Mouse (Mus musculus) bone marrow macrophage, adult 2 months (primary cell): ENCODE measurements at regions not wholly inside any gene's neighbourhood (a gene's known extent, or its start where the extent isn't known, plus 50 kb on each side); places are given as distances from the start of the nearest gene placed in this dataset.

Experiments used
- H3K27ac ChIP-seq: 2 replicates; pipeline ENCODE4 v1.5.1; 2012; ENCODE audit warnings: low read depth, low read length; ENCODE audit not compliant: insufficient read depth
- H3K4me1 ChIP-seq: 2 replicates; pipeline ENCODE4 v1.6.1; 2012; ENCODE audit warnings: low read length; ENCODE audit not compliant: control insufficient read depth, insufficient read depth
- H3K4me3 ChIP-seq: 2 replicates; pipeline ENCODE4 v1.5.1; 2012; ENCODE audit warnings: mild to moderate bottlenecking, low read length, moderate library complexity; ENCODE audit not compliant: insufficient read depth
- CTCF ChIP-seq: IDR thresholded peaks from 2 replicates; pipeline ENCODE4 v1.5.1; 2012; ENCODE audit warnings: low read depth, mild to moderate bottlenecking, low read length, moderate library complexity
- POLR2A ChIP-seq: IDR thresholded peaks from 2 replicates; pipeline ENCODE4 v1.6.1; 2012; ENCODE audit warnings: mild to moderate bottlenecking, low read depth, low read length, borderline replicate concordance

DNA sequence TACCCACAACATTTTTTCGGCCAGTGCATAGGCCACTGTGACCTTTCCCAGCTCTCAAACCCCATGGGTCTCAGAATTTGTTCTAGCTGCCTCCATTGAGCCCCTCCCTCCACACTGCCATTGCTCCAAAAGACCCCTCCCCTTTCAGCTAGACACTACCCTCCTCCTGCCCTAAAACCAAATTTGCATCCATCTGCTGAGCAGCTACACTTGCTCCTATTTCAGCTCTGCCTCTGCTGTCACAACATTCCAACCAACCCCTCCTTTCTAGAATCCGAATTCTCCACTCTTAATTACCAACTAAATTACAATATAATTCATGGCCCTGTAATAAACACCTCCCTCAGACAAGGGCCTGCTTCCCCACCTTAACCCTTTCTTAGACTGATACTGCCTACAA, 262.3 kb downstream of the Gm28710 start:
- Histone ChIP-seq H3K4me1 (no peaks in the 10 kb centered on the region), H3K4me3 (no peak overlapping the region), H3K27ac (no peak overlapping the region)
- TF ChIP-seq CTCF (no peak), POLR2A (no peak)

DNA sequence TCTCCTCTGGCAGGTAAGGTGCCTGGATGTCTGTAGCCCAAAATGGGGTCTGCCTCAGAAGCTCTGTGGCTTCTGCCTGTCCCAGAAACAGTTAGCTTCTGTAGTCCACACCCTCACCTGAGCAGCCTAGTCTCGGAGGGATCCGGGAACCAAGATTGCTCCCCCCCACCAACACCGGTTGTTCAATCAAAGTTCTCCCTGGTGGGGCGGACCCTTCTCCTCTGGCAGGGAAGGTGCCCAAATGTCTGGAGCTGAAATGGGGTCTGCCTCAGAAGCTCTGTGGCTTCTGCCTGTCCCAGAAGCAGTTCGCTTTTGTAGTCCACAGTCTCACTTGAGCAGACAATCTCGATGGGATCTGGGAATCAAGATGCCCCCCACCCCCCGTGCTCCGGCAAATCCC, 273.0 kb downstream of the Gm28710 start:
- Histone ChIP-seq H3K4me3 (no peak overlapping the region), H3K4me1 (no peaks in the 10 kb centered on the region), H3K27ac (no peak overlapping the region)
- TF ChIP-seq POLR2A, result no peak
- TF ChIP-seq CTCF, result no peak

DNA sequence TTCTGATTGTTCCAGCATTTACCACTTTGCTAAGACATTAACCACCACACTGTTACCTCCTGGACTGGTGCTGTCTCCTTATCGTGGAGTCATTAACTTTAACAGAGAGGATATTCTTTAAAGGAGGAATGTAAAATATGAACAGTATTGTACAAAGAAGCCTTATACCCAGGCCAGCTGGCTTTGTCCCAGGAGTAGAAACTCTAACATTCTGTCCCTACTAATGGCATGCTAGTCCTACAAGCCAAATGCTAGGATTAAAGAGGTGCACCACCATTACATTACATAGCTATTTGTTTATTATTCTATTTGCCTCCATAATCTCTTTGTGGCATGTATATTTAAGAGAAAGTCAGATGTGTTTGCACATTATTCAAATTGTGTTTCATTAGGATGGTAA, 288.8 kb downstream of the Gm28710 start:
- TF ChIP-seq POLR2A (no peak), CTCF (no peak)
- Histone ChIP-seq H3K27ac (no peak overlapping the region), H3K4me1 (no peaks in the 10 kb centered on the region), H3K4me3 (no peak overlapping the region)

DNA sequence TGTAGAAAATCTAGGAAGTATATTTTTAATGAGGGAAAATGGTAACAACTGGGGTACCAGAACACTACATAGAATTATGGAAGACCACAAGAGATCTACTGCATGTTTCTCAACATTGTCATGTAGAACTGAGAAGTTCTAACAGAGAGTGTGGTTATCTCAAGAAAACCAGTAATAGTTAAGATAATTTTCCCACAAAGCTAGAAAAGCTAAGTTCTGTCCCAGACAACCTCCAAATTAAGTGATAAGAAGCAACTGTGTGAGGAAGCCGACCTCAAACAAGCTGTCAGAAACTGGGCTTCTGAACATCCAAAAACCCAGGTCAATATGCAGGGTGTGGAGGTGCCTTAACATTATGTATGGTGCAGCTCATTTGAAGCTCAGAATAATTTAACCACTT, 261.4 kb upstream of the Speer4f2 start:
- no peak overlapping the region for H3K27ac ChIP-seq
- H3K4me3 ChIP-seq, result no peak overlapping the region
- H3K4me1 ChIP-seq, result no peaks in the 10 kb centered on the region
- no peak for TF ChIP-seq CTCF
- no peak for TF ChIP-seq POLR2A

DNA sequence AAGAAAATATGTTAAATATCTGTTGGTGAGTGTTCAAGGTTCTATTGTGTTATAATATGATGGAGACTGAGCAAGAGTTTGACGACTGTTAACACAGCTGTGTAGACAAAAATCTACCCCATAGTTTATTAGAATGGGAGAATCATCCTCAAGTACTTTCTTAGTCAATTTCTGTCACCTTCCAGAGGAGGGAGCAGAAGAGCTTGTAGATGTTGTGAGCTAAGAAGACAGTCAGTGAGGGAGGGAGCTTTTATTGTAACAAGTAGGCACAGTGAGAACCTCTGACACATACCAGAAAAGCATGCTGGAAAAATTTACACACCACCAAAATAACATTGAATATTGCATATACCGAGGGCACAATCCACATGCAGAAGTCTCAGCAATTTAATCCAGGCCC, 261.0 kb upstream of the Speer4f2 start:
- H3K27ac ChIP-seq, result no peak overlapping the region
- H3K4me3 ChIP-seq, result no peak overlapping the region
- no peaks in the 10 kb centered on the region for H3K4me1 ChIP-seq
- no peak for TF ChIP-seq CTCF
- TF ChIP-seq POLR2A, result no peak

DNA sequence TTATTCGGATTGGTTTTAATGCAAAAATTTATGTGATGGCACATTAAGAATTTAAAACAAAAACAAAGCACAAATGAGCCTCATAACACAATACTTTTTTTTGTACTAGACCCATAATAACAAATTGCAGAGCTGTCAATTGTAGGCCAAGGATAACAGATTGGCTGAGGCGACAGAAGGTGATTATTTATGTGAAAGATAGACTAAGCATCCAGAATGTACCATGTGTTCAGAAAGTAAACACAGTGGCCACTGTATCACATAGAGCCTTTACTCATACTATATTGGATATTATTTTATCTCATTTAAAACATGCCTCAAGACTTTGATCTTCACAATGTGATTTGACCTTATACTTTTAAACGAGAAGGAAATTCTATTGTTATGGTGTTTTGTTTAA, 257.9 kb upstream of the Speer4f2 start:
- Histone ChIP-seq H3K27ac (no peak overlapping the region), H3K4me3 (no peak overlapping the region), H3K4me1 (no peaks in the 10 kb centered on the region)
- no peak for TF ChIP-seq POLR2A
- no peak for TF ChIP-seq CTCF

DNA sequence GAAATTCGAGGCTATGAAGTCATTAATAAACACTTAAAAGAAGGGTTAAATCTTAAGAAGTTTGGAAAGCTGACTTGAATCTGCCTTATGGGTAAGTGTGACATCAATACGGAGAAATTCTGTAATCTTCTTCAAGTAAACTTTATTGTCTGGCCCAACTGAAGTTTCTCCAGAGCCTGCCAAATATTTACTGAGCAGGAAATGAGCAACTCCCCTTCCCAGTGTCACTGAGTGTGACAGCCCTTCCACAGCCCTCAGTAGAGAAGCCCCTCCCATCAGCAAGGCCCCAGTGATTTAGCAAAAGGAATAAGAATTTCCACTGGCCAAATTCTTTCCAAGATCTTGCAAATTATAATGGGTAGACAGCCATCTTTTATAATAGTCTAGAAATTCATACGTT, 256.9 kb upstream of the Speer4f2 start:
- TF ChIP-seq CTCF, result no peak
- no peak for TF ChIP-seq POLR2A
- H3K4me3 ChIP-seq, result no peak overlapping the region
- no peaks in the 10 kb centered on the region for H3K4me1 ChIP-seq
- no peak overlapping the region for H3K27ac ChIP-seq

DNA sequence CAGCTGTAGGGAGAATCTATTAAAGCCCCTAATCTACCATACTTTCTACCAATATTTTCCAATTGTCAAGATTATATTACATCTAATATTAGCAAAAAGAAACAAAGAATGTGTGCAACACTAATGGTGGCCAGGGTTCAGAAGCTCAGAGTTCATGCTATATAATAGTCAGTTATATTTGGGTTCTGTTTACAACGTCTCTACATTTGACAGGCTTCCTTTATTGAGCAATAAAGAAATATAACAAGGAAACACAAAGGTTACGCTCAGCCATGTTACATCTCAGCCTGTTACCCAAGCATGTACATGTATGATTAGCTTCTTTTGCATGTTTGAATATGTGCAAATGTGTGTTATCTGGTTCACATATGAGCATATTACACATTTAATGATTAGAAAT, 247.7 kb upstream of the Speer4f2 start:
- TF ChIP-seq POLR2A (no peak), CTCF (no peak)
- Histone ChIP-seq H3K27ac (no peak overlapping the region), H3K4me1 (no peaks in the 10 kb centered on the region), H3K4me3 (no peak overlapping the region)

DNA sequence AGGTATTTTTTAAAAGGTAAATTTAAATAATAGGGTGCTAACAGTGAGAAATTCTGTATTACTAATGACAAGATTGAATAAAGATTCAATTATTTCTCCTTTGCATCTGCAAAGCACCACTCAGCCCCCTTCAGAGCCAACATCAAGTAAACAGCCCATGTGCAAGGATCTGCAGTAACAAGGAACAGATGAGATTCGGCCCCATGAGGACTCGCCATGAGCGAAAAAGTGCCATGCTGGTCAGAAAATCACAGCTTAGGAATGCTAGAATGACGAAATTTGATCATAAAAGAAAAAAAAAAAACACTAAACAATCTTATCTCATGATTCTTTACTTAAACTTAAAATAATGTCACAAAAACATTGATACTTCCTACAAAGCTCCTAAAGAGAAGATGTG, 245.5 kb upstream of the Speer4f2 start:
- TF ChIP-seq CTCF, result no peak
- TF ChIP-seq POLR2A, result no peak
- H3K4me1 ChIP-seq, result no peaks in the 10 kb centered on the region
- no peak overlapping the region for H3K4me3 ChIP-seq
- no peak overlapping the region for H3K27ac ChIP-seq

DNA sequence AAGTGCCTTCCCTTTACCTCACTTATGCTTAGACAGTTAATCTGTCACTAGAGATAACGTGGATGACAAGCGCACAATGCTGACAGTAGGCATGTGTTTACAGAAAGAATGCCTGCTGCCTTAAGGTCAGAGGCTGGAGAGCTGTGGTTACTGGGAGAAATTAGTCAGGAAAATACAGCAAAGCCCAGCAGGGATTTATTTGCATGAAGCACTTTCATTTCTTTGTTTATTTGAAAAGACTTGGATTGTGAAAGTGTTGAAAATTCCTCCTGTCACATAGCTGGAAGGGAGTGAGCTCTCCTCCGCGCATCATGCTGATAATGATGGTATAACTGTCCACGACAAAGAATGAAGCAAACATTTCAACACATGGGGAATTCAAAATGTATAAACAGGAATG, 237.5 kb upstream of the Speer4f2 start:
- no peak for TF ChIP-seq CTCF
- no peak for TF ChIP-seq POLR2A
- Histone ChIP-seq H3K4me1 (no peaks in the 10 kb centered on the region), H3K4me3 (no peak overlapping the region), H3K27ac (no peak overlapping the region)

DNA sequence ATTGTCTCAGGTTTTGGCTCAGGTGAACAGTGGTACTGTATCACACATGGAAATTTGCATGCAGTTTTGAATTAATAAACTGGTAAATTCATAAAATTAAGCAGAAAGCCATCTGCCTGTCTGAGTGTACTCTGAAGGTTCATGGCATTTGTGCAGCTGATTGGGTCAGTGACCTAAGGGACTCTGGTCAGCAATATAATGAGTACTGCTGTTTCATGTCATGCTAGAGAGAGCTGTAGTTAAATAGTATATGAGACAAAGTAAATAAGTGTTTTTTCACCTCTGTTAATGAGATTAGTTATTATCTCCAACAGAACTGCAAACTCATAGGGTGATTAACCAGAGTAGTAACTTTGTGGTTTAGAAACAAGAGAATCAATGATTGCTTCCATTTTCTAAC, 231.4 kb upstream of the Speer4f2 start:
- Histone ChIP-seq H3K4me3 (no peak overlapping the region), H3K4me1 (no peaks in the 10 kb centered on the region), H3K27ac (no peak overlapping the region)
- TF ChIP-seq CTCF, result no peak
